Mouse (Mus musculus) MN1 (cell line): Measurements from ENCODE around the gene Hfm1.

Experiments
- DNase-seq: peaks from one replicate; pipeline ENCODE4 v3.0.0-alpha.2; 2016; ENCODE audit warnings: low spot score

The Hfm1 gene

GRCm38 (mm10) chr5:106843906-106844305 is 82.2 kb downstream of the Hfm1 start:
- DNase-seq = peak; percentile 22

- DNase-seq = no peak
Measured at GRCm38 (mm10) chr5:106833025-106833424, 93.1 kb downstream of the Hfm1 start.

- DNase-seq = no peak
Measured at GRCm38 (mm10) chr5:106831401-106831800, 94.7 kb downstream of the Hfm1 start.

GRCm38 (mm10) chr5:106830775-106831174 is 95.3 kb downstream of the Hfm1 start:
- no peak for DNase-seq

GRCm38 (mm10) chr5:106826740-106827139 is 99.4 kb downstream of the Hfm1 start:
- no peak for DNase-seq

- DNase-seq = no peak
Measured at GRCm38 (mm10) chr5:106826044-106826443, 100.1 kb downstream of the Hfm1 start.

- DNase-seq = peak; percentile 48
Measured at GRCm38 (mm10) chr5:106825301-106825853, 100.7 kb downstream of the Hfm1 start.

GRCm38 (mm10) chr5:106824716-106825115 is 101.4 kb downstream of the Hfm1 start:
- DNase-seq = no peak

- DNase-seq = no peak
Measured at GRCm38 (mm10) chr5:106819630-106820029, 106.5 kb downstream of the Hfm1 start.

GRCm38 (mm10) chr5:106815923-106816654 is 110.0 kb downstream of the Hfm1 start:
- DNase-seq = no peak

GRCm38 (mm10) chr5:106814611-106815010 is 111.5 kb downstream of the Hfm1 start:
- no peak for DNase-seq

- peak; percentile 53 for DNase-seq
Measured at GRCm38 (mm10) chr5:106803094-106803493, 123.0 kb downstream of the Hfm1 start.

GRCm38 (mm10) chr5:106801886-106802798 is 124.0 kb downstream of the Hfm1 start:
- DNase-seq = peak; percentile 80

- DNase-seq = no peak
Measured at GRCm38 (mm10) chr5:106801215-106801863, 124.8 kb downstream of the Hfm1 start.

- DNase-seq = no peak
Measured at GRCm38 (mm10) chr5:106797896-106798295, 128.2 kb downstream of the Hfm1 start.

GRCm38 (mm10) chr5:106791241-106791572 is 134.9 kb downstream of the Hfm1 start:
- DNase-seq = no peak

- DNase-seq = no peak
Measured at GRCm38 (mm10) chr5:106790496-106791240, 135.5 kb downstream of the Hfm1 start.
